Mouse (Mus musculus) stomach, embryonic 16.5 days (tissue): ENCODE measurements around the gene Slc25a18. TPM values are rescaled to one million over a fixed set of nuclear protein-coding genes. Genes with fewer than 3 reads are reported as not detected.

Experiments used
- ATAC-seq: fragments of 200-750 bp; cut with Nextera tagmentation; 2 replicates; pipeline ENCODE4 v1.8.0; 2017; ENCODE audit warnings: moderate number of reproducible peaks, moderate TSS enrichment; ENCODE audit not compliant: insufficient read depth, low FRiP score
- H3K27ac ChIP-seq: fragments of 300-500 bp; sonication (generic); 2 replicates; pipeline ENCODE4 v1.5.1; 2014; ENCODE audit warnings: low read length
- H3K27me3 ChIP-seq: fragments of 300-500 bp; sonication (generic); 2 replicates; pipeline ENCODE4 v1.6.1; 2014; ENCODE audit warnings: low read length, control low read depth, mixed read lengths; ENCODE audit not compliant: control insufficient read depth, insufficient read depth
- H3K36me3 ChIP-seq: fragments of 300-500 bp; sonication (generic); 2 replicates; pipeline ENCODE4 v1.6.1; 2014; ENCODE audit warnings: low read length; ENCODE audit not compliant: control insufficient read depth, insufficient read depth
- H3K4me1 ChIP-seq: fragments of 300-500 bp; sonication (generic); 2 replicates; pipeline ENCODE4 v1.6.1; 2014; ENCODE audit warnings: low read length, control low read depth, mixed read lengths; ENCODE audit not compliant: control insufficient read depth, insufficient read depth
- H3K4me2 ChIP-seq: fragments of 300-500 bp; sonication (generic); 2 replicates; pipeline ENCODE4 v1.6.1; 2014; ENCODE audit warnings: low read depth, low read length, mixed read lengths
- H3K4me3 ChIP-seq: fragments of 300-500 bp; sonication (generic); replicated peaks from 2 replicates; pipeline ENCODE4 v1.5.1; 2014; ENCODE audit warnings: mild to moderate bottlenecking, low read length
- H3K9ac ChIP-seq: fragments of 300-500 bp; sonication (generic); 2 replicates; pipeline ENCODE4 v1.6.1; 2014; ENCODE audit warnings: low read length
- H3K9me3 ChIP-seq: fragments of 300-500 bp; sonication (generic); replicated peaks from 2 replicates; pipeline ENCODE4 v1.6.1; 2016; ENCODE audit warnings: low read length, control low read depth; ENCODE audit not compliant: control insufficient read depth
- WGBS: fragments of 180-500 bp; shearing (Covaris S2); extraction: QIAGEN DNeasy Blood & Tissue Kit; methylation state at CpG from one replicate; pipeline ENCODE4 v1.1.7; 2014; 5-methylcytosine and 5-hydroxymethylcytosine counted together
- polyA plus RNA-seq: library from polyadenylated mRNA; unstranded; fragments of >200 nt; fragmentation: Nextera tagmentation; extraction: Ambion mirVana; gene quantifications from 2 replicates; pipeline ENCODE4 v1.2.1, GENCODE M21; 2015

Slc25a18 gene
- polyA plus RNA-seq: 0.09 and 0.19 TPM in 2 replicates

- no peak within 1 kb of the TSS for H3K4me3 ChIP-seq
- no peak for ATAC-seq
- no peak within 1 kb of the TSS for H3K27ac ChIP-seq
- H3K4me2 ChIP-seq: no peak within 1 kb of the TSS
- no peaks in the 10 kb centered on the region for H3K36me3 ChIP-seq
- H3K27me3 ChIP-seq: no peaks in the 10 kb centered on the region
- H3K9me3 ChIP-seq: no peaks in the 10 kb centered on the region
- no peak within 1 kb of the TSS for H3K9ac ChIP-seq
- H3K4me1 ChIP-seq: no peaks in the 10 kb centered on the region
- 67% methylated on average over 5 of the region's 5 CpGs for WGBS
These were observed at the start of gene Slc25a18 for GRCm38 (mm10) chr6:120773149-120773628. Gene Slc25a18 (plus strand): TSS chr6:120773578.

- Histone ChIP-seq H3K4me3 (no peak overlapping the region), H3K36me3 (no peaks in the 10 kb centered on the region), H3K9ac (no peak overlapping the region), H3K4me2 (no peak overlapping the region), H3K9me3 (no peaks in the 10 kb centered on the region), H3K27ac (no peak overlapping the region), H3K27me3 (no peaks in the 10 kb centered on the region), H3K4me1 (no peaks in the 10 kb centered on the region)
- WGBS: 36% methylated on average over 2 of the region's 2 CpGs
- ATAC-seq: no peak
These were observed 47.4 kb upstream of the Slc25a18 start for GRCm38 (mm10) chr6:120725986-120726385.

- Histone ChIP-seq H3K4me2 (no peak overlapping the region), H3K4me1 (no peaks in the 10 kb centered on the region), H3K4me3 (no peak overlapping the region), H3K9ac (no peak overlapping the region), H3K9me3 (no peaks in the 10 kb centered on the region), H3K27ac (no peak overlapping the region), H3K27me3 (no peaks in the 10 kb centered on the region), H3K36me3 (no peaks in the 10 kb centered on the region)
- no peak for ATAC-seq
- WGBS: 81% methylated on average over 3 of the region's 3 CpGs
These were observed 37.4 kb upstream of the Slc25a18 start for GRCm38 (mm10) chr6:120736011-120736410.

GRCm38 (mm10) chr6:120736566-120736965 lies 36.8 kb upstream of the Slc25a18 start:
- H3K27me3 ChIP-seq: no peaks in the 10 kb centered on the region
- no peaks in the 10 kb centered on the region for H3K36me3 ChIP-seq
- no peak overlapping the region for H3K4me2 ChIP-seq
- 65% methylated on average over 3 of the region's 3 CpGs for WGBS
- no peak overlapping the region for H3K4me3 ChIP-seq
- ATAC-seq: no peak
- no peaks in the 10 kb centered on the region for H3K9me3 ChIP-seq
- no peak overlapping the region for H3K27ac ChIP-seq
- no peak overlapping the region for H3K9ac ChIP-seq
- H3K4me1 ChIP-seq: no peaks in the 10 kb centered on the region

GRCm38 (mm10) chr6:120743130-120743529 lies 30.2 kb upstream of the Slc25a18 start:
- H3K9me3 ChIP-seq: no peaks in the 10 kb centered on the region
- no peaks in the 10 kb centered on the region for H3K4me1 ChIP-seq
- no peak overlapping the region for H3K9ac ChIP-seq
- no peak overlapping the region for H3K27ac ChIP-seq
- no peaks in the 10 kb centered on the region for H3K36me3 ChIP-seq
- WGBS: 74% methylated on average over 2 of the region's 2 CpGs
- no peak overlapping the region for H3K4me2 ChIP-seq
- H3K27me3 ChIP-seq: no peaks in the 10 kb centered on the region
- ATAC-seq: no peak
- no peak overlapping the region for H3K4me3 ChIP-seq

GRCm38 (mm10) chr6:120744266-120744665 lies 29.1 kb upstream of the Slc25a18 start:
- Histone ChIP-seq H3K36me3 (no peaks in the 10 kb centered on the region), H3K4me1 (no peaks in the 10 kb centered on the region), H3K9ac (no peak overlapping the region), H3K27ac (no peak overlapping the region), H3K27me3 (no peaks in the 10 kb centered on the region), H3K4me3 (no peak overlapping the region), H3K4me2 (no peak overlapping the region), H3K9me3 (no peaks in the 10 kb centered on the region)
- ATAC-seq: no peak
- 83% methylated on average over 7 of the region's 7 CpGs for WGBS

- ATAC-seq: no peak
- Histone ChIP-seq H3K9ac (no peak overlapping the region), H3K27ac (no peak overlapping the region), H3K36me3 (no peaks in the 10 kb centered on the region), H3K4me2 (no peak overlapping the region), H3K27me3 (no peaks in the 10 kb centered on the region), H3K4me1 (no peaks in the 10 kb centered on the region), H3K9me3 (no peaks in the 10 kb centered on the region), H3K4me3 (no peak overlapping the region)
- 82% methylated on average over 2 of the region's 2 CpGs for WGBS
These were observed 27.0 kb upstream of the Slc25a18 start for GRCm38 (mm10) chr6:120746416-120746815.

GRCm38 (mm10) chr6:120761151-120761550 lies 12.2 kb upstream of the Slc25a18 start:
- H3K27ac ChIP-seq: no peak overlapping the region
- no peaks in the 10 kb centered on the region for H3K9me3 ChIP-seq
- no peak overlapping the region for H3K4me2 ChIP-seq
- H3K9ac ChIP-seq: no peak overlapping the region
- no peak for ATAC-seq
- no peaks in the 10 kb centered on the region for H3K27me3 ChIP-seq
- no peak overlapping the region for H3K4me3 ChIP-seq
- H3K4me1 ChIP-seq: no peaks in the 10 kb centered on the region
- no peaks in the 10 kb centered on the region for H3K36me3 ChIP-seq
- WGBS: 78% methylated on average over 2 of the region's 2 CpGs

GRCm38 (mm10) chr6:120769972-120770371 lies 3.4 kb upstream of the Slc25a18 start:
- Histone ChIP-seq H3K4me1 (no peaks in the 10 kb centered on the region), H3K27ac (no peak overlapping the region), H3K9ac (no peak overlapping the region), H3K27me3 (no peaks in the 10 kb centered on the region), H3K4me3 (no peak overlapping the region), H3K9me3 (no peaks in the 10 kb centered on the region), H3K4me2 (no peak overlapping the region), H3K36me3 (no peaks in the 10 kb centered on the region)
- ATAC-seq: no peak
- 77% methylated on average over 1 of the region's 1 CpGs for WGBS

GRCm38 (mm10) chr6:120771366-120771765 lies 2.0 kb upstream of the Slc25a18 start:
- Histone ChIP-seq H3K27me3 (no peaks in the 10 kb centered on the region), H3K36me3 (no peaks in the 10 kb centered on the region), H3K4me3 (no peak overlapping the region), H3K9ac (no peak overlapping the region), H3K9me3 (no peaks in the 10 kb centered on the region), H3K4me1 (no peaks in the 10 kb centered on the region), H3K27ac (no peak overlapping the region), H3K4me2 (no peak overlapping the region)
- no peak for ATAC-seq
- 78% methylated on average over 1 of the region's 1 CpGs for WGBS
